Mouse (Mus musculus): ENCODE results near the gene Fbxl17. TPM values are rescaled to one million over a fixed set of nuclear protein-coding genes. Genes with fewer than 3 reads are reported as not detected.
A peak's percentile ranks its signal among the peaks of the same experiment; 100 is the strongest.

Fbxl17 gene
- polyA plus RNA-seq (2015; fragmentation: Nextera tagmentation; extraction: Ambion mirVana): 28.5 and 29.0 TPM in 2 replicates

DNA sequence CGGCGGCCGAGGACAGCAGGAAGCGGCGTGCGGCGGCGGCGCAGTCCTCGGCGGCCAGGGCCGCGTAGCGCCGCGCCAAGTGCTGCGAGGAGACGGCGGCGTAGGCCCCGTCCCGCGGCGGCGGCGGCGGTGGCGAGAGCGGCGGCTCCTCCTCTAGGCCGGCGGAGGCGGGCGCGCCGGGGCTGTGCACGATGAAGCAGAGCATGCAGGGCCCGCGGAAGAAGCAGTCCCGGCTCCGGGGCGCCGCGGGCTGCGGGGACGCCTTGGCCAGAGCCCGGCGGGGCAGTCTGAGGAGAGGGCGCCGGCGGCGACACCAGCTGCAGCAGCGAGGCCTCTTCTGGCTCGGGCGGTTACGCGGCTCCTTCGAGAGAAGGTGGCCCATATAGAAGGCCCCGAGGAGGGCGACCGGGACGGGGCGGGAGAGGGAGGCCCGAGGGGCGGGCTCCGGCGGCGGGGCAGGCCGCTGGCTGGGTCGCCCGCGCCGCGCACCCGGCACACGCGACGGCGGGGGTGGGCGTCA is at the start of gene Fbxl17:
Gene Fbxl17, minus strand, starts transcription at position 382 of the 520 bp plus-strand sequence.
- Histone ChIP-seq H3K4me2 (replicated peaks) (peak within 1 kb of the TSS; percentile 72), H3K9ac (replicated peaks) (peak within 1 kb of the TSS; percentile 99), H3K27me3 (no peaks in the 10 kb centered on the region), H3K4me1 (replicated peaks) (peaks cover 42% of the 10 kb centered on the region), H3K27ac (peak within 1 kb of the TSS; percentile 99), H3K4me3 (replicated peaks) (peak within 1 kb of the TSS; percentile 97), H3K9me3 (no peaks in the 10 kb centered on the region; the same call in 1 of the 2 replicates), H3K36me3 (no peaks in the 10 kb centered on the region)
- ATAC-seq: peak; percentile 75
- under 1% methylated on average over 67 of the region's 80 CpGs for WGBS

DNA sequence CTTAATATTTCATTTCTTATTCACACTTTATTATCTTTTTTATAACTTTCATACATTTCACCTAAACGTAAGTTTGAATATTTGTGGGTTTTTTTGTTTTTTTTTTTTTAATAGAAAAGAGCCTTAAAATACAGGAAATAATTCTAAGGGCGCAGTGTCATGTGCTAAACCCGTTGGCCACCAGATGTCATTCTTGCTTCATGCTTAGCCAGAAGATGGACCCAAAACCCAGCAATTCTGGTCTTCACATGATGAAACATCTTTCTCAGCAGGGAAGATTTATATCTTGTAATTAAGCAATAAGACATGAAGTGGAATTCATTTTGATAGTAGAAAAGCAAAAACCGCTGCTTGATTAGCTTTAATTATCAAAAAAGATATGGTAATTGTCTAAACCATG is 47.6 kb upstream of the Fbxl17 start:
- H3K9me3 ChIP-seq: 0 out of 2 replicates have a peak, but pooled peaks cover 5% of the 10 kb centered on the region
- no peak for ATAC-seq
- no peaks in the 10 kb centered on the region for H3K36me3 ChIP-seq
- H3K4me2 ChIP-seq (replicated peaks): no peak overlapping the region
- H3K27ac ChIP-seq: no peak overlapping the region
- no peak overlapping the region for H3K9ac ChIP-seq (replicated peaks)
- H3K4me3 ChIP-seq (replicated peaks): no peak overlapping the region
- no peaks in the 10 kb centered on the region for H3K27me3 ChIP-seq
- H3K4me1 ChIP-seq (replicated peaks): no peaks in the 10 kb centered on the region
- 92% methylated on average over 4 of the region's 4 CpGs for WGBS

GRCm38 (mm10) chr17:63534576-63535265 is 34.9 kb upstream of the Fbxl17 start:
- no peak overlapping the region for H3K27ac ChIP-seq
- H3K4me1 ChIP-seq (replicated peaks): no peaks in the 10 kb centered on the region; the same call in 1 of the 2 replicates
- H3K4me2 ChIP-seq (replicated peaks): no peak overlapping the region
- H3K9me3 ChIP-seq: no peaks in the 10 kb centered on the region
- H3K27me3 ChIP-seq: no peaks in the 10 kb centered on the region
- no peak overlapping the region for H3K9ac ChIP-seq (replicated peaks)
- H3K36me3 ChIP-seq: no peaks in the 10 kb centered on the region
- WGBS: 85% methylated on average over 17 of the region's 17 CpGs
- ATAC-seq: no peak
- H3K4me3 ChIP-seq (replicated peaks): no peak overlapping the region

DNA sequence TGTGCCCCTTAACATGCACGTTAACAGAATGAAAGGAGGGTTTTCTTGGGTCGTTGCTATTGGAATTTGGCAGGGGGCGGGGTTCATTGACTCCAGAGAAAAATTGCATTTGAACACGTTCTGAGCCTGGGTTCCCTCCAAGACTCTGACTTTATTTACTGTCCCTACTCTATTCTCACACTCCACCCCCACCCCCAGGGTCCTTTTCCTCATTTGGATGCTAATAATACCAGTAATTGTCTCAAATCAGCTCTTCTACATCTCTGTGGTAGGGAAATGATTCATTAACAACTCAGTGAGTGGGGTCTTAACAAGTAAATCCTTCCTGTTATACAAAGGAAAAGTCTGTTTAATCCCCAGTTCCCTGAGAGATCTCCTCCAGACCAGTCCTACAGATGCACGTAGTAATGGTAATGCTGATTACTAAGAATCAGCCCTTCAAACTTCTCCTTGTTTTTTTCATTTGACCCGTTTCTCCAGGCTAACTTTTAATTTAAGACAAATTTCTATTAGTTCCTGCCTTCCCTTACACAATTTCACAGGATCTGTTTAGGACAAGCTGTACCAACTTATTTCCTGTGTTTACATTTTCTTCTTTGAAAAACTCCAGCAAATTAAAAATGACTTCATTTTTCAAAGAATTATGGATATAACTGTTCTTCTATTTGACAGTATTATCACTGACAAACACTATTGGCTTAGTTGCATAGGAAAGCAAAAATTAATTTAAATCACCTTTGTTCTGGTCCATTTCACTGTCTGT is 33.4 kb upstream of the Fbxl17 start:
- no peak overlapping the region for H3K27ac ChIP-seq
- H3K27me3 ChIP-seq: no peaks in the 10 kb centered on the region
- no peaks in the 10 kb centered on the region for H3K36me3 ChIP-seq
- 17% methylated on average over 6 of the region's 6 CpGs for WGBS
- no peak overlapping the region for H3K4me2 ChIP-seq (replicated peaks)
- no peak overlapping the region for H3K9ac ChIP-seq (replicated peaks)
- H3K9me3 ChIP-seq: no peaks in the 10 kb centered on the region
- no peak overlapping the region for H3K4me3 ChIP-seq (replicated peaks)
- H3K4me1 ChIP-seq (replicated peaks): no peaks in the 10 kb centered on the region; the same call in 1 of the 2 replicates
- ATAC-seq: no peak

GRCm38 (mm10) chr17:63529476-63529875 is 29.7 kb upstream of the Fbxl17 start:
- Histone ChIP-seq H3K9ac (replicated peaks) (no peak overlapping the region), H3K4me1 (replicated peaks) (no peaks in the 10 kb centered on the region; the same call in 1 of the 2 replicates), H3K4me3 (replicated peaks) (no peak overlapping the region), H3K27ac (no peak overlapping the region), H3K4me2 (replicated peaks) (no peak overlapping the region), H3K27me3 (no peaks in the 10 kb centered on the region), H3K36me3 (no peaks in the 10 kb centered on the region), H3K9me3 (no peaks in the 10 kb centered on the region)
- ATAC-seq: no peak
- WGBS: 63% methylated on average over 6 of the region's 6 CpGs

- Histone ChIP-seq H3K27me3 (no peaks in the 10 kb centered on the region), H3K4me1 (replicated peaks) (no peaks in the 10 kb centered on the region), H3K27ac (no peak overlapping the region), H3K4me2 (replicated peaks) (no peak overlapping the region), H3K4me3 (replicated peaks) (no peak overlapping the region), H3K9ac (replicated peaks) (no peak overlapping the region), H3K36me3 (no peaks in the 10 kb centered on the region), H3K9me3 (no peaks in the 10 kb centered on the region)
- no peak for ATAC-seq
- WGBS: 94% methylated on average over 2 of the region's 2 CpGs
Measured at GRCm38 (mm10) chr17:63520691-63521090, 20.9 kb upstream of the Fbxl17 start.

DNA sequence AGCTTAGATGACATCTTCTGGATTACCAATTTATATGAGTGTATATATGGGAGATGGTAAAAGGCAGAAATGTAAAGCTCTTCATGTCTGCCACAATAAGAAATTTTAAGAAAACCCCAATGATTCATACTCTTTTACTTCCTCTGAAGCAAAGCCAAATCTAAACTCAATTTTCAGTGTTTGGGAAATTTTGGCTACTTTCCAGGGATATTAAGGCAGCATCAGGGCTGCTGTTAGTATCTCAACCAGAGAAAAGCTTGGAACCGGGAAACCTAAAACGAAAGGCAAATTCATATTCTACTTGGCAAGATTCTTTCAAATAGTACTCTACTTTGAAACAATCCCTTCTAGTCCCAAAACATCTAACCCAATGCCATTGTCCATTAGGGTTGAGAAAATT is 10.6 kb upstream of the Fbxl17 start:
- WGBS: 95% methylated on average over 2 of the region's 2 CpGs
- Histone ChIP-seq H3K4me3 (replicated peaks) (no peak overlapping the region), H3K4me2 (replicated peaks) (no peak overlapping the region), H3K27me3 (no peaks in the 10 kb centered on the region), H3K4me1 (replicated peaks) (no peaks in the 10 kb centered on the region), H3K9ac (replicated peaks) (no peak overlapping the region), H3K9me3 (no peaks in the 10 kb centered on the region), H3K27ac (no peak overlapping the region), H3K36me3 (no peaks in the 10 kb centered on the region)
- no peak for ATAC-seq

DNA sequence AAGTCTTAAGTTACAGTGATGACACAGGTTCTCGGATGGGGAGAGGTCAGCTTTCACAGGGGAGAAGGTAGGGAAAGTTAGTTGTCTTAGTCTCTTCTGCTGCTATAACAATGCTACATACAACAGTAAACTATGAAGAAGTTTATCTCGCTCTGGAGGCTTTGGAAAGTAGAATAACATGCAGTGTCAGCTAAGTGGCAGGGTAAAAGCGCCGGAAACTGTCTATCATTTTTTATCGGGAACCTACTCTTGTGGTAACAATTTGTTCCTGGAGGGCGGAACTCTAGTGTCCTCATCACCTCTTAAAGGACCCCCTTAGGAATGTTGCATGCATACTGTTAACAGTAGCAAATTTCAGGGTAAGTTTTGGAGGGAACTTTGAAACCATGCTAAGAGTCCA is 1.3 kb upstream of the Fbxl17 start:
- no peaks in the 10 kb centered on the region; the same call in 1 of the 2 replicates for H3K9me3 ChIP-seq
- H3K27me3 ChIP-seq: no peaks in the 10 kb centered on the region
- H3K4me2 ChIP-seq (replicated peaks): peak overlapping the region; percentile 72
- H3K4me1 ChIP-seq (replicated peaks): peaks cover 32% of the 10 kb centered on the region
- peak overlapping the region; percentile 97 for H3K4me3 ChIP-seq (replicated peaks)
- ATAC-seq: no peak
- H3K36me3 ChIP-seq: no peaks in the 10 kb centered on the region
- WGBS: 95% methylated on average over 6 of the region's 6 CpGs
- no peak overlapping the region for H3K9ac ChIP-seq (replicated peaks)
- H3K27ac ChIP-seq: no peak overlapping the region

GRCm38 (mm10) chr17:63500156-63500834 is 478 bp upstream of the Fbxl17 start:
- WGBS: under 1% methylated on average over 72 of the region's 78 CpGs

GRCm38 (mm10) chr17:63498717-63499635 is 841 bp downstream of the Fbxl17 start:
- Histone ChIP-seq H3K36me3 (no peaks in the 10 kb centered on the region), H3K27me3 (no peaks in the 10 kb centered on the region), H3K4me1 (replicated peaks) (peaks cover 48% of the 10 kb centered on the region), H3K4me2 (replicated peaks) (peak overlapping the region; percentile 72), H3K4me3 (replicated peaks) (peak overlapping the region; percentile 97), H3K27ac (peak overlapping the region; percentile 99), H3K9ac (replicated peaks) (peak overlapping the region; percentile 99), H3K9me3 (no peaks in the 10 kb centered on the region; the same call in 1 of the 2 replicates)
- 1% methylated on average over 76 of the region's 90 CpGs for WGBS
- peak; percentile 72 for ATAC-seq

More at GRCm38 (mm10) chr17:63500156-63500834, 478 bp upstream of the Fbxl17 start:
- Histone ChIP-seq H3K9ac (replicated peaks) (peak overlapping the region; percentile 99), H3K9me3 (no peaks in the 10 kb centered on the region; the same call in 1 of the 2 replicates), H3K27ac (peak overlapping the region; percentile 99), H3K4me2 (replicated peaks) (peak overlapping the region; percentile 72), H3K36me3 (no peaks in the 10 kb centered on the region), H3K27me3 (no peaks in the 10 kb centered on the region), H3K4me1 (replicated peaks) (peaks cover 40% of the 10 kb centered on the region), H3K4me3 (replicated peaks) (peak overlapping the region; percentile 97)
- ATAC-seq: peak; percentile 80

DNA sequence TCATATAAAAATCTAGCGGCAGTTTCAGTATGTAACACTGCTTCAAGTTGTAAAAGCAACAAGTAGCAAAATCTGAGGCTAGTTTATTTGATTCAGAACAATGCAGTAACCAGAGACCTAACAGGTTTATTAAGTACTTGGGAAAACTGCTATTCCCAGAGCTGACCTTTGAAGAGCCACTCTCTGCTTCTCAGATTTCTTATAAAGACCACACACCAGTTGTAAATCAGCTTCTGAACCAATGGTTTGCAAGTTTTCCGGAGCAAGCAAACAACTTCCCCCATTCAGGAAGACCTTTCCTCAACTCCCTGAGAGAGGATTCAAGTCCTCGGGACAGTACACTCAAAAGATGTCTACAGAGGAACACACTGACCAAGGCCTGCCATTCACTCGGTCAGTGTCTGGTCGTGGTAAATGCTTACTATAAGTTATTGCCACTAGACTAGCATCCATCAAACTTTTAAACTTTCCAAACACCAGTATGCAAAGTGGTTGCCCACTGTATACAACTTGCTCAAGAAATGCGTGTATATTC is 1.6 kb downstream of the Fbxl17 start:
- Histone ChIP-seq H3K4me2 (replicated peaks) (peak overlapping the region; percentile 72), H3K27ac (0 out of 2 replicates have a peak overlapping the region, but pooled peaks have one; percentile 99), H3K4me3 (replicated peaks) (peak overlapping the region; percentile 97), H3K9me3 (no peaks in the 10 kb centered on the region), H3K36me3 (no peaks in the 10 kb centered on the region), H3K9ac (replicated peaks) (peak overlapping the region; percentile 99), H3K4me1 (replicated peaks) (peaks cover 54% of the 10 kb centered on the region), H3K27me3 (no peaks in the 10 kb centered on the region)
- ATAC-seq: no peak
- 18% methylated on average over 6 of the region's 6 CpGs for whole genome bisulfite sequencing

Measured in midbrain, embryonic 13.5 days (tissue).